Mouse (Mus musculus) hindbrain, postnatal 0 days (tissue): ENCODE data around the gene Zfp280d. TPM values are rescaled to one million over a fixed set of nuclear protein-coding genes. Genes with fewer than 3 reads are reported as not detected.

ENCODE experiments used
- ATAC-seq: fragments of 200-750 bp; cut with Nextera tagmentation; 2 replicates; pipeline ENCODE4 v1.8.0; 2017; ENCODE audit warnings: mild to moderate bottlenecking, moderate TSS enrichment, moderate library complexity
- DNase-seq: peaks from one replicate; pipeline ENCODE4 v3.0.0-alpha.2; 2015; ENCODE audit warnings: low spot score
- H3K27ac ChIP-seq: fragments of 300-500 bp; sonication (generic); 2 replicates; pipeline ENCODE4 v1.5.1; 2014; ENCODE audit warnings: mild to moderate bottlenecking
- H3K27me3 ChIP-seq: fragments of 300-500 bp; sonication (generic); 2 replicates; pipeline ENCODE4 v1.6.1; 2014; ENCODE audit warnings: low read length, mixed read lengths; ENCODE audit not compliant: insufficient read depth
- H3K36me3 ChIP-seq: fragments of 300-500 bp; sonication (generic); 2 replicates; pipeline ENCODE4 v1.6.1; 2014; ENCODE audit warnings: low read length, mixed read lengths; ENCODE audit not compliant: insufficient read depth
- H3K4me1 ChIP-seq: fragments of 300-500 bp; sonication (generic); 2 replicates; pipeline ENCODE4 v1.6.1; 2014; ENCODE audit warnings: antibody characterized with exemption, low read length, mixed read lengths; ENCODE audit not compliant: insufficient read depth
- H3K4me2 ChIP-seq: fragments of 300-500 bp; sonication (generic); 2 replicates; pipeline ENCODE4 v1.6.1; 2014; ENCODE audit warnings: low read depth, mild to moderate bottlenecking, low read length, moderate library complexity, mixed read lengths
- H3K4me3 ChIP-seq: fragments of 300-500 bp; sonication (generic); 2 replicates; pipeline ENCODE4 v1.5.1; 2014; ENCODE audit warnings: low read length
- H3K9ac ChIP-seq: fragments of 300-500 bp; sonication (generic); replicated peaks from 2 replicates; pipeline ENCODE4 v1.6.1; 2014; ENCODE audit warnings: mild to moderate bottlenecking, low read length, moderate library complexity, mixed read lengths
- H3K9me3 ChIP-seq: fragments of 300-500 bp; sonication (generic); 2 replicates; pipeline ENCODE4 v1.6.1; 2016; ENCODE audit warnings: low read length, mixed read lengths
- CTCF ChIP-seq: IDR thresholded peaks from 2 replicates; pipeline ENCODE4 v1.5.1; 2016; ENCODE audit warnings: antibody characterized with exemption, control low read depth, low read depth
- whole genome bisulfite sequencing: fragments of 180-500 bp; shearing (Covaris S2); extraction: QIAGEN DNeasy Blood & Tissue Kit; methylation state at CpG from one replicate; pipeline ENCODE4 v1.1.7; 2014; 5-methylcytosine and 5-hydroxymethylcytosine counted together
- polyA plus RNA-seq: library from polyadenylated mRNA; unstranded; fragments of >200 nt; fragmentation: Nextera tagmentation; extraction: Ambion mirVana; gene quantifications from 2 replicates; pipeline ENCODE4 v1.2.1, GENCODE M21; 2015
- total RNA-seq: library from RNA; depleted of rRNA; stranded (reverse); fragments of >200 nt; gene quantifications from 2 replicates; pipeline ENCODE4 v1.2.3, GENCODE M21; 2014; rRNA removed

The Zfp280d gene
- total RNA-seq, result 45.6 and 48.6 TPM in 2 replicates
- 28.8 and 32.1 TPM in 2 replicates for polyA plus RNA-seq

DNA sequence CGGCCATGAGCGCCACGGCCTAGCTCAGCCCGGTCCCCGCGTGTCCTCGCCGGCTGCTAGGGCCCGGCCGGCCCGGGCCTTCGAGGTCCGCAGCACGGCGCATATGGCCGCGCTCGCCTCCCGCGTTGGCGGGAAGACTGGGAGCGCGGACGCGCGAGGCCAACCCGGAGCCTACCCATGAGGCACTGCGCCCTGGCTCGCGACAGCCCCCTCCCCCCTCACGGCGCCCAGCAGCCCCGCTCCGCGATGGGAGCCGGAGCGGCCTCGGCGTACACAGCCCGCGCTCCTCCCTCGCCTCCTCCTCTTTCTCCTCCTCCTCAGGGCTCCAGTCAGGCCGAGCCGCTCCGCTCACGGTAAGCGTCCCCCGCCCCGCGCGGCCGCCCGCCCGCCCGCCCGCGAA lies at the start of gene Zfp280d:
TSS of gene Zfp280d (plus strand) at position 184 of the 400 bp plus-strand sequence.
- peak; percentile 96 for DNase-seq
- no peaks in the 10 kb centered on the region for H3K27me3 ChIP-seq

DNA sequence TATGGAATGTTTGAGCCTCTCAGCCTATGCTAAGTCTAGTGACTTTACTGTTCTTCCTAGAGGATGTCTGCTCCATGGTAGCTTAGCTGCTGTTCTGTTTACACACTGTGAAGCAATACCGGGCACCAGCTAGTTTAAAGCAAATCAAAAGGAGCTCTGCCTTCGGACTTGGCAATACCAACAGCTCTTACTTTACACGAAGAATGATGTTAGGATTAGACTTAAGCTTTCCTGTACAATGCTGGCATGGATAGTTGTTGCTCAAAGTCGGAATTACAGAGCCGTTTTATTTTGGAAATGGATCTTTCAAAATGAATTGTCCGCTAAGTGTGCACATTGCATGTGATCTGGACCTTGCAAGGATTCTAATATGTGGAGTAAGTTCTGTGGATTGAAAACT lies 48.1 kb upstream of the Zfp280d start:
- Histone ChIP-seq H3K4me3 (no peak overlapping the region), H3K36me3 (no peaks in the 10 kb centered on the region), H3K27ac (no peak overlapping the region), H3K9ac (no peak overlapping the region), H3K9me3 (no peaks in the 10 kb centered on the region), H3K4me1 (no peaks in the 10 kb centered on the region), H3K27me3 (no peaks in the 10 kb centered on the region), H3K4me2 (no peak overlapping the region)
- no peak for DNase-seq
- 86% methylated on average over 6 of the region's 6 CpGs for WGBS
- TF ChIP-seq CTCF, result no peak
- ATAC-seq, result no peak

More for the DNA sequence above, at the start of gene Zfp280d:
- Histone ChIP-seq H3K27ac (peak within 1 kb of the TSS; percentile 99), H3K4me2 (peak within 1 kb of the TSS; percentile 67), H3K9me3 (no peaks in the 10 kb centered on the region), H3K36me3 (no peaks in the 10 kb centered on the region), H3K4me1 (0 out of 2 replicates have a peak, but pooled peaks cover 3% of the 10 kb centered on the region), H3K9ac (peak within 1 kb of the TSS; percentile 96), H3K4me3 (peak within 1 kb of the TSS; percentile 66)
- peak; percentile 99 for ATAC-seq
- no peak for TF ChIP-seq CTCF
- WGBS, result under 1% methylated on average over 37 of the region's 57 CpGs

DNA sequence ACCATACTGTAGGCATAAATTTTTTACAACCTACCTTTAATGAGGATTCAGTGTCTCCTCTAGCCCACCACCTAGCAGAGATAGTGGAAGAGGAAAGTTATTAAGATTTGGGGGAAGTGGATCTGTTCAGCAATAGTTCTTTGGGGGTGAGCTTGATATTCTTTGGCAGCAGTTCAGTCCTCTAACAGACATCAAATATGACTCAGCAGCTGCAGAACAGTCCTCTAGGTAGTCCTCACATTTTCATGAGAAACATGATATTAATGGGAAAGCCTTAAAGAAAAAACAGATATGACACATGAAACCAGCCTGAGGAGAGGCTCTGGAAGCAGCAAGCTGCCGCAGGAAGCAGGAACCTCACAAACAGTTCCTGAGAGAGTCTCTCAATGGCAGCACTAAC lies 22.0 kb upstream of the Zfp280d start:
- no peaks in the 10 kb centered on the region for H3K36me3 ChIP-seq
- DNase-seq (no peak), ATAC-seq (no peak)
- no peak overlapping the region for H3K4me2 ChIP-seq
- 100% methylated on average over 1 of the region's 1 CpGs for WGBS
- H3K9ac ChIP-seq, result no peak overlapping the region
- no peak overlapping the region for H3K4me3 ChIP-seq
- no peaks in the 10 kb centered on the region for H3K9me3 ChIP-seq
- no peaks in the 10 kb centered on the region for H3K4me1 ChIP-seq
- H3K27me3 ChIP-seq, result no peaks in the 10 kb centered on the region
- no peak for TF ChIP-seq CTCF
- no peak overlapping the region for H3K27ac ChIP-seq

DNA sequence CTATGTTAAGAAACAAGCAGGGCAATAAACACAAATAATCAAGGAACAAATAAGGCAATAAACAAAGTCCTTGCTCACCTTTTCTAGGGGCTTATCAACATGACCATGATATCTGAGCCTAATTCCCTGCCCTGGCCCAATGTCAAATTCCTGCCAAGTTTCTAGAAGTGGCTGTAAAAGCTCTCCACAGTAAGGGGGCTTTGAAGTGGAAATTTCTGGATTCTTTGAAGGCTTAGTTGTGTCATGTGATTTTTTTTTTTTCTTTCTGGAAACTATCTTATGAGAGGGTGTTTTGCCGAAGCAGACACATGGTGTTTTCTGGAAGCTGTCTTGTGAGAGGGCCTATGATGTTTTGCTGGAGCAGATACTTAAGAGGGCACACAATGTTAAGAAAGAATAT lies 19.4 kb upstream of the Zfp280d start:
- Histone ChIP-seq H3K27me3 (no peaks in the 10 kb centered on the region), H3K9ac (no peak overlapping the region), H3K9me3 (no peaks in the 10 kb centered on the region), H3K36me3 (no peaks in the 10 kb centered on the region), H3K4me1 (no peaks in the 10 kb centered on the region), H3K4me2 (no peak overlapping the region), H3K27ac (no peak overlapping the region), H3K4me3 (no peak overlapping the region)
- no peak for TF ChIP-seq CTCF
- WGBS, result 48% methylated on average over 1 of the region's 1 CpGs
- DNase-seq, result no peak
- ATAC-seq, result no peak

DNA sequence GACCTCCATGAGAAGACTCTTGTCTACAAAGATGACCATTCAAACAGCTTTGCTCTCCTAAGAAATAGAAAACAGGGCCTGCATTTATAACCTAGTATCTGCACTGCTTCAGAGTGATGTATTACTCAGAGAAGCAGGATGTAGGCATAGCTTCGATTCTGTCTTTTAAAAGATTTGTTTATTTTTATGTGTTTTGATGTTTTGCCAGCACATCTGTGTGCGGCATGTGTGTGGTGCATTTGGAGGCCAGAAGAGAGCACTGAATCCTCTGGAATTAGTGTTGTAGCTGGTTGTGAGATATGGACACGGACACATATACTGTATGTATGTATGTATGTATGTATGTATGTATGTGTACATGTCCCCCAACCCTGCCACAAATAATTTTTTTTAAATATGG lies 18.0 kb upstream of the Zfp280d start:
- TF ChIP-seq CTCF, result no peak
- DNase-seq, result no peak
- no peak overlapping the region for H3K27ac ChIP-seq

DNA sequence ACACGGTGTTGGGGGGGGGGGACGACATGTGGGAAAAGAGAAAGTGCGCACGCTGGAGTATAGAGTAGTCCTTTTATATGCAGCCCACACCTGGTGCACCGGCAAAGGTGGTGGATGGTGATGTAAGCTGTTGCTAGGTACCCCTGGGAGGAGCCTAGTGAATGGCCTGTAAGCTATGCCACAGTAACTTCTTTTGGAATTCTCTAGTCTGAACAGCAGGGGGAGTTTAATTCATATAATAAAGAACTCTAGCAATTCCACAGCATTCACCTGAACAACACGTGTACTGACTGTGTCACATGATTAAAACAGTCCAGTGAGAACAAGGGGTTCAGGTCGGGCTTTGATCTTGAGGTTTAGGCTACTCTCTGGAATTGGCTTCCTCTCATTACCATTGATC lies 14.3 kb upstream of the Zfp280d start:
- H3K36me3 ChIP-seq, result no peaks in the 10 kb centered on the region
- no peaks in the 10 kb centered on the region for H3K27me3 ChIP-seq
- H3K27ac ChIP-seq, result no peak overlapping the region
- no peaks in the 10 kb centered on the region for H3K4me1 ChIP-seq
- no peak overlapping the region for H3K4me3 ChIP-seq
- ATAC-seq (peak; percentile 61; the same call in 1 of the 2 replicates), DNase-seq (peak; percentile 48)
- no peak overlapping the region for H3K9ac ChIP-seq
- 36% methylated on average over 6 of the region's 7 CpGs for WGBS
- no peaks in the 10 kb centered on the region for H3K9me3 ChIP-seq
- no peak; the same call in 1 of the 2 replicates for TF ChIP-seq CTCF
- H3K4me2 ChIP-seq, result no peak overlapping the region

More for the DNA sequence above, 18.0 kb upstream of the Zfp280d start:
- H3K4me2 ChIP-seq, result no peak overlapping the region
- H3K9ac ChIP-seq, result no peak overlapping the region
- no peak for ATAC-seq
- no peaks in the 10 kb centered on the region for H3K9me3 ChIP-seq
- no peaks in the 10 kb centered on the region for H3K4me1 ChIP-seq
- H3K27me3 ChIP-seq, result no peaks in the 10 kb centered on the region
- no peak overlapping the region for H3K4me3 ChIP-seq
- 84% methylated on average over 3 of the region's 3 CpGs for WGBS
- H3K36me3 ChIP-seq, result no peaks in the 10 kb centered on the region

DNA sequence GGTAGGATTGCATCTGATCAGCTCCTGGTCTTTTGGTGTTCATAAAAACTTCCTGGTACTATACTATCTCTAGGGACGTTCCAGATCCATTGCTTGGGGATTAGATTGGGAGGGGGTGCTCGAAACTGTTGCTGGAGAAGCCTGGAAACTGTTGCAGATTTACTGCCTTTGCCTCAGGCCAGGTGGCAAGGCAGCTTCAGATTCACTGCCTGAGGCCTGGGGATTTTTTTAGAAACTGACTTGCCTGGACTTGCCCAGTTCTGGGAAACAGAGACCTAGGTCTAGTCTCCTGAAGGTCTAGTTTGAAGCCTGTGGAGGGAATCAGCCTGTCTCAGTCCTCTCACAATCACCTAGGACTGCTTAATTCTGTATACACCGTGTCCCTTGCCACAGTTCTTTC lies 9.8 kb upstream of the Zfp280d start:
- H3K9ac ChIP-seq, result no peak overlapping the region
- no peak overlapping the region for H3K4me2 ChIP-seq
- H3K4me3 ChIP-seq, result no peak overlapping the region
- no peak for ATAC-seq
- H3K4me1 ChIP-seq, result no peaks in the 10 kb centered on the region
- no peaks in the 10 kb centered on the region for H3K36me3 ChIP-seq
- H3K27ac ChIP-seq, result no peak overlapping the region
- no peak for DNase-seq
- 77% methylated on average over 3 of the region's 3 CpGs for WGBS
- TF ChIP-seq CTCF, result no peak
- H3K27me3 ChIP-seq, result no peaks in the 10 kb centered on the region
- H3K9me3 ChIP-seq, result no peaks in the 10 kb centered on the region
